Comparison of ENCODE assay signal across 18 mouse cellular contexts in the genomic region with DNA sequence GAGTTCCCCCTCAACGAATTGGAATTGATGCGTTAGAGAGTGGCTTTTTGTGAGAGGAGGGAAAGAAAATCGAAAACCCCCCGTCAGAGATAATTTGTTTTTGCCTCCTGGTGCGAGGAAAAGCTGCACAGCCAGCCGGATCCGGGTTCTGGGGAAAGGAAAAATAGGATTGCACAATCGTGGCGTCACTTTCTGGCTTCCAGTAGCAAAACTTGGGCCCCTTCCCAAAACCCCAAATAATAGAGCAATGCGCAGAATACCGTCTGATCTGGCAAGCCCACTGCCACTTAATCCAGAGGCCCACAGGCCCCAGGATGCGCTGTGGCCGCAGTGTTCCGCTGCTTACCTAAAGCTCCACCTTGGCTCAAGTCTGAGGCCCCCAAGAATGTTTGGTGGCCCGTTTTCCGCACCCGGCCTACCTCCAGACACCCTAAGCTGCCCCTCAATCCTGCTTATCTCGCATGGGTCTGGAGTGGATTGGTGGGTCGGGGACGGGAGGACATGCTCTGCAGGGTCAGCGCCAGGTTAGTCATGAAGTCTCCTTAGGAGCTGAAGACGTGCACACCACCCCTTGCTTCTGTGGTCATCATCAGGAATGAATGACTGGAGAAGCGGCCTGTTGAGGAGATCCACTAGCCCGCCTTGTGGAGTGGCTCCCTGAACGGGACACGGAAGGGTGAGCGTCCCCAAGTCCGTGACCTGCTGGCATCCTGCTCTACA. TPM values are rescaled to one million over a fixed set of nuclear protein-coding genes. Genes with fewer than 3 reads are reported as not detected.
DNase-seq lines count a peak whose midpoint lies in the region; ATAC-seq lines count a peak whose summit lies in the region.
"Had no signal": no experiment of that assay in that cellular context is flagged by ENCODE, and none has a peak within 500 bp of the region (broad histone marks: within the 10 kb centered on the region; RNA-seq: fewer than 3 reads in every experiment).

No protein-coding gene starts in this region.

- H3K4me1 ChIP-seq in heart, embryonic 12.5 days (replicated peaks), result peaks cover 14% of the 10 kb centered on the region
- peaks cover 3% of the 10 kb centered on the region; the same call in 1 of the 2 replicates for H3K4me1 ChIP-seq in neural tube, embryonic 15.5 days
- 0 out of 2 replicates have a peak, but pooled peaks cover 2% of the 10 kb centered on the region for H3K4me1 ChIP-seq in limb, embryonic 11.5 days (ENCODE audit: control insufficient read depth, insufficient read depth, low read length)
- H3K4me1 ChIP-seq: liver, embryonic 13.5 days had no signal

- no peak overlapping the region for H3K9ac ChIP-seq in heart, embryonic 12.5 days
- H3K9ac ChIP-seq in neural tube, embryonic 15.5 days (replicated peaks), result no peak overlapping the region
- H3K9ac ChIP-seq in limb, embryonic 11.5 days (ENCODE audit: low read length), result no peak overlapping the region
- H3K9ac ChIP-seq: liver, embryonic 13.5 days had no signal

- H3K9me3 ChIP-seq in heart, embryonic 12.5 days (replicated peaks), result no peaks in the 10 kb centered on the region
- no peaks in the 10 kb centered on the region for H3K9me3 ChIP-seq in neural tube, embryonic 15.5 days (replicated peaks)
- no peaks in the 10 kb centered on the region for H3K9me3 ChIP-seq in limb, embryonic 11.5 days (ENCODE audit: control insufficient read depth, low read length)
- H3K9me3 ChIP-seq: liver, embryonic 13.5 days had no signal

- no peak overlapping the region for H3K27ac ChIP-seq in heart, embryonic 12.5 days (ENCODE audit: poor library complexity, severe bottlenecking)
- H3K27ac ChIP-seq in neural tube, embryonic 15.5 days (replicated peaks), result no peak overlapping the region
- H3K27ac ChIP-seq in limb, embryonic 11.5 days (replicated peaks; ENCODE audit: low read depth, low read length), result no peak overlapping the region
- H3K27ac ChIP-seq: liver, embryonic 13.5 days had no signal

- 0 out of 2 replicates have a peak overlapping the region, but pooled peaks have one; percentile 8 for H3K4me3 ChIP-seq in heart, embryonic 12.5 days
- no peak overlapping the region for H3K4me3 ChIP-seq in neural tube, embryonic 15.5 days (replicated peaks)
- no peak overlapping the region for H3K4me3 ChIP-seq in limb, embryonic 11.5 days (ENCODE audit: low read depth, low read length)
- H3K4me3 ChIP-seq: erythroblast, embryonic 14.5 days; liver, embryonic 13.5 days had no signal

- peak overlapping the region; percentile 25; the same call in 1 of the 2 replicates for H3K4me2 ChIP-seq in heart, embryonic 12.5 days
- no peak overlapping the region for H3K4me2 ChIP-seq in neural tube, embryonic 15.5 days
- no peak overlapping the region for H3K4me2 ChIP-seq in limb, embryonic 11.5 days (ENCODE audit: low read depth, severe bottlenecking)
- H3K4me2 ChIP-seq: liver, embryonic 13.5 days had no signal

- 2% methylated on average over 28 of the region's 28 CpGs for WGBS in heart, embryonic 12.5 days
- WGBS in neural tube, embryonic 15.5 days, result 1% methylated on average over 28 of the region's 28 CpGs
- WGBS in limb, embryonic 11.5 days, result under 1% methylated on average over 28 of the region's 28 CpGs

- intact Hi-C loops in heart, postnatal 14 days (cut with DNase I), result no loop called here
- intact Hi-C loops in left cerebral cortex, postnatal 25 days (cut with DNase I), result loop anchor here (2.0 to 5.0 kb wide), 2 partner anchors 651 to 668 kb away; no protein-coding TSS in a partner anchor

- H3K36me3 ChIP-seq in heart, embryonic 12.5 days, result no peaks in the 10 kb centered on the region
- H3K36me3 ChIP-seq in neural tube, embryonic 15.5 days, result no peaks in the 10 kb centered on the region
- no peaks in the 10 kb centered on the region for H3K36me3 ChIP-seq in limb, embryonic 11.5 days (ENCODE audit: control insufficient read depth, insufficient read depth, low read length)
- H3K36me3 ChIP-seq: liver, embryonic 13.5 days had no signal

- DNase-seq in heart, postnatal 14 days, result no peak
- peak; percentile 65 for DNase-seq in neural tube, embryonic 10.5 days (ENCODE audit: extremely low spot score, low spot score)
- DNase-seq in limb, embryonic 11.5 days (ENCODE audit: low spot score), result peak; percentile 60
- no peak for DNase-seq in left cerebral cortex, postnatal 25 days (ENCODE audit: low spot score in 2 of 2)
- DNase-seq in c-Kit-positive CD71-positive TER-119-positive erythroid progenitor cells, embryonic 14.5 days (ENCODE audit: low spot score), result no peak
- no peak for DNase-seq in adipocyte (ENCODE audit: low spot score)
- DNase-seq: B cell, adult 2 months; cerebellum, adult 8-10 months; liver, embryonic 13.5 days; right cerebral cortex, adult 18-20 months; thymus, postnatal 14 days had no signal

- H3K27me3 ChIP-seq in heart, embryonic 12.5 days (replicated peaks), result peaks cover 85% of the 10 kb centered on the region
- H3K27me3 ChIP-seq in neural tube, embryonic 15.5 days (replicated peaks), result peaks cover 86% of the 10 kb centered on the region
- H3K27me3 ChIP-seq in limb, embryonic 11.5 days (ENCODE audit: control insufficient read depth, insufficient read depth, low read length), result peaks cover 84% of the 10 kb centered on the region

- ATAC-seq in heart, embryonic 12.5 days (ENCODE audit: insufficient number of reproducible peaks, low FRiP score), result peak; percentile 9; the same call in 1 of the 2 replicates
- ATAC-seq in neural tube, embryonic 15.5 days (ENCODE audit: low FRiP score), result no peak
- no peak for ATAC-seq in limb, embryonic 11.5 days (ENCODE audit: insufficient number of reproducible peaks, low FRiP score, low TSS enrichment, low read depth)
- ATAC-seq: intestine, postnatal 0 days had no signal

RNA-seq across cellular contexts. Expression of gene Pax1, which starts 11.4 kb away (rescaled TPM):
- polyA plus RNA-seq in heart, embryonic 12.5 days (2016; fragmentation: Nextera tagmentation; extraction: Ambion mirVana), result 0.06 TPM in 1 of 2 replicates, not detected in the other
- 1 to 10 TPM in 1 of 2 experiments, not detected in 1; 1.1 TPM for total RNA-seq in heart, postnatal 14 days (2021)
- polyA plus RNA-seq in neural tube, embryonic 15.5 days (2015; fragmentation: Nextera tagmentation; extraction: Ambion mirVana), result 0.74 and 20.4 TPM in 2 replicates
- polyA plus RNA-seq in limb, embryonic 11.5 days (2014; fragmentation: Nextera tagmentation; extraction: Ambion mirVana), result 7.4 and 7.6 TPM in 2 replicates
- not detected for total RNA-seq in left cerebral cortex, postnatal 25 days (2021)
- total RNA-seq: granulocyte monocyte progenitor cell, adult 5-6 weeks; layer of hippocampus, postnatal 10 days; monocyte, adult 5-6 weeks had no signal
- polyA plus RNA-seq: erythroblast, embryonic 14.5 days; intestine, postnatal 0 days; liver, embryonic 13.5 days had no signal

Comparison
In these comparisons a context has a peak if more than half of its experiments do, and no peak if none do; other contexts are left out.
1. DNase-seq: peak in neural tube, embryonic 10.5 days (single experiment) and limb, embryonic 11.5 days (single experiment); none in heart, postnatal 14 days (0 of 2), left cerebral cortex, postnatal 25 days (0 of 2), c-Kit-positive CD71-positive TER-119-positive erythroid progenitor cells, embryonic 14.5 days (single experiment) and adipocyte (single experiment).